Mouse (Mus musculus) CD4-positive, CD25-positive, alpha-beta regulatory T cell, adult 4 months (primary cell): ENCODE data around the gene Slc5a10. TPM values are rescaled to one million over a fixed set of nuclear protein-coding genes. Genes with fewer than 3 reads are reported as not detected.

Source experiments
- polyA plus RNA-seq, 2 experiments: library from polyadenylated mRNA; unstranded; fragments of 100-300 nt; shearing (Covaris generic); gene quantifications; one replicate each; pipeline ENCODE4 v1.2.1; 2017

Slc5a10 gene
- polyA plus RNA-seq, 2 experiments from 2014 or later, result not detected

Other genes with a start within 250 kb of the Slc5a10 start
- not detected for gene Mfap4, start 235.4 kb downstream of the Slc5a10 start, polyA plus RNA-seq
- gene Mapk7, start 226.4 kb downstream of the Slc5a10 start, polyA plus RNA-seq, result 10 to 100 TPM in 1 of 2 experiments, 1 to 10 TPM in 1; 9.2 to 18.0 TPM
- 1 to 10 TPM; 3.5 to 5.9 TPM for gene B9d1, start 215.7 kb downstream of the Slc5a10 start, polyA plus RNA-seq
- gene Epn2, start 141.1 kb downstream of the Slc5a10 start, polyA plus RNA-seq, result under 1 TPM; 0.26 to 0.86 TPM
- gene Grap, start 67.6 kb downstream of the Slc5a10 start, polyA plus RNA-seq, result 100 to 1,000 TPM; 220 to 344 TPM
- under 1 TPM; 0.08 to 0.41 TPM for gene Fam83g, start 36.7 kb downstream of the Slc5a10 start, polyA plus RNA-seq
- 10 to 100 TPM; 29.6 to 37.6 TPM for gene Prpsap2, start 41.3 kb upstream of the Slc5a10 start, polyA plus RNA-seq
- 10 to 100 TPM in 1 of 2 experiments, 1 to 10 TPM in 1; 7.7 to 12.1 TPM for gene Ulk2, start 134.2 kb upstream of the Slc5a10 start, polyA plus RNA-seq
- 10 to 100 TPM; 27.8 to 30.4 TPM for gene Akap10, start 209.4 kb upstream of the Slc5a10 start, polyA plus RNA-seq
- gene Specc1, start 235.9 kb upstream of the Slc5a10 start, polyA plus RNA-seq, result 1 to 10 TPM; 2.9 to 3.5 TPM